Mouse (Mus musculus) forebrain, embryonic 12.5 days (tissue): ENCODE measurements around the gene Tmem206. TPM values are rescaled to one million over a fixed set of nuclear protein-coding genes. Genes with fewer than 3 reads are reported as not detected.
A peak's percentile ranks its signal among the peaks of the same experiment; 100 is the strongest.

ENCODE experiments used
- ATAC-seq: fragments of 200-750 bp; cut with Nextera tagmentation; 2 replicates; pipeline ENCODE4 v1.8.0; 2017; ENCODE audit warnings: moderate TSS enrichment; ENCODE audit not compliant: low FRiP score
- H3K27ac ChIP-seq: fragments of 300-500 bp; sonication (generic); 2 replicates; pipeline ENCODE4 v1.5.1; 2016; ENCODE audit warnings: mild to moderate bottlenecking
- H3K27me3 ChIP-seq: fragments of 300-500 bp; sonication (generic); 2 replicates; pipeline ENCODE4 v1.6.1; 2016; ENCODE audit warnings: mild to moderate bottlenecking
- H3K36me3 ChIP-seq: fragments of 300-500 bp; sonication (generic); replicated peaks from 2 replicates; pipeline ENCODE4 v1.6.1; 2016; ENCODE audit warnings: mild to moderate bottlenecking
- H3K4me1 ChIP-seq: fragments of 300-500 bp; sonication (generic); 2 replicates; pipeline ENCODE4 v1.6.1; 2016
- H3K4me2 ChIP-seq: fragments of 300-500 bp; sonication (generic); 2 replicates; pipeline ENCODE4 v1.6.1; 2016; ENCODE audit warnings: mild to moderate bottlenecking, moderate library complexity
- H3K4me3 ChIP-seq: fragments of 300-500 bp; sonication (generic); replicated peaks from 2 replicates; pipeline ENCODE4 v1.5.1; 2016; ENCODE audit warnings: mild to moderate bottlenecking
- H3K9ac ChIP-seq: fragments of 300-500 bp; sonication (generic); 2 replicates; pipeline ENCODE4 v1.6.1; 2016; ENCODE audit warnings: mild to moderate bottlenecking
- H3K9me3 ChIP-seq: fragments of 300-500 bp; sonication (generic); 2 replicates; pipeline ENCODE4 v1.6.1; 2016
- WGBS: fragments of 180-500 bp; shearing (Covaris S2); methylation state at CpG from one replicate; pipeline ENCODE4 v1.1.7; 2016; 5-methylcytosine and 5-hydroxymethylcytosine counted together
- polyA plus RNA-seq: library from polyadenylated mRNA; unstranded; fragments of >200 nt; fragmentation: Nextera tagmentation; extraction: Ambion mirVana; gene quantifications from 2 replicates; pipeline ENCODE4 v1.2.1, GENCODE M21; 2016

Tmem206 gene
- polyA plus RNA-seq = 36.8 and 39.3 TPM in 2 replicates

- 0% methylated on average over 31 of the region's 42 CpGs for WGBS
- H3K9ac ChIP-seq = peak within 1 kb of the TSS; percentile 82
- peak within 1 kb of the TSS; percentile 73 for H3K27ac ChIP-seq
- peaks cover 29% of the 10 kb centered on the region for H3K4me1 ChIP-seq
- ATAC-seq = peak; percentile 96
- H3K4me3 ChIP-seq = peak within 1 kb of the TSS; percentile 67
- peak within 1 kb of the TSS; percentile 91 for H3K4me2 ChIP-seq
- no peaks in the 10 kb centered on the region for H3K27me3 ChIP-seq
- H3K36me3 ChIP-seq = peaks cover 6% of the 10 kb centered on the region; the same call in 1 of the 2 replicates
- H3K9me3 ChIP-seq = no peaks in the 10 kb centered on the region
Measured at GRCm38 (mm10) chr1:191325726-191326232, at the start of gene Tmem206. Tmem206 (plus strand) TSS chr1:191325912.

DNA sequence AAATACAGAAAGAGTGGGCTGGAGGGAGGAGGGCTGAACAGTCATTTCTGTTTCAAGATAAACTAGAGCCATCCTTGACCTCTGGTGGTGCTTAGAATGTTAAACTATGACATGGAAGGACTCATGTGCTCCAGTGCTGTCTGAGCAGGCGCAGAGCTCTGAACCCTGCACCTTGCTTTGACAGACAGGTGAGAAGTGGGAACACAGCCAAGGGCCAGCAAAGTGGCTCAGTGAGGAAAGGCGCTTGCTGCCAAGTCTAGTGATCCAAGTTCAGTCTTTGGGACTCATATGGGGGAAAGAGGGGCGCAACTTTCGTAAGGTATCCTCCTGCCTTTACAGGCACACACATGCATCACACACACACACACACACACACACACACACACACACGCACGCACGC, 49.5 kb upstream of the Tmem206 start:
- Histone ChIP-seq H3K4me1 (no peaks in the 10 kb centered on the region), H3K27ac (no peak overlapping the region), H3K9ac (no peak overlapping the region), H3K4me3 (no peak overlapping the region), H3K36me3 (no peaks in the 10 kb centered on the region), H3K4me2 (no peak overlapping the region), H3K9me3 (no peaks in the 10 kb centered on the region), H3K27me3 (no peaks in the 10 kb centered on the region)
- WGBS = 84% methylated on average over 7 of the region's 7 CpGs
- no peak for ATAC-seq

DNA sequence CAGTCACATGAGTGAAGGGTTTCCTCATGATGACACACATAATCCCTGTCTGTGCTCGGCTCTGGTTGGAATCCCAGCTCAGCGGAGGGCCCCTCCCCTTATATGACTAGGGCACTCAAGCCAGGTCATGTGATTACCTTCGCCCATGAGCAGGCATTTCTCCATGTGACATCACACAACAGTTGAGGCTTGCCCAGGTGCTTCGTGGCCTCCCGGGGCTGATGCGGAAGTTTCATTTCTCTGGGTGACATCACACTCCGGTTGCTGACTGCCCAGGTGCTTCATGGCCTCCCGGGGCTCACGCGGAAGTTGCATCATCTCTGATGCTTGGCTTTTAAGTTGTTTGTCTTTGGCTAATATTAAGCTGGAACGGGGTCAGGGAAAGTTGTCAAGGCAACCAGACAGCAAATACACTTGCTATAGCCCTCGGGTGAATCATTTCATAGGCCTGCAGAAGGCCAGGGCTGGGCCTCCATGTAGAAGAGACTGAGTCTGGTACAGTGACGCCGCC, 48.1 kb upstream of the Tmem206 start:
- Histone ChIP-seq H3K4me3 (no peak overlapping the region), H3K4me1 (no peaks in the 10 kb centered on the region), H3K4me2 (no peak overlapping the region), H3K36me3 (no peaks in the 10 kb centered on the region), H3K9me3 (no peaks in the 10 kb centered on the region), H3K9ac (no peak overlapping the region), H3K27ac (no peak overlapping the region), H3K27me3 (no peaks in the 10 kb centered on the region)
- no peak for ATAC-seq
- 78% methylated on average over 14 of the region's 14 CpGs for WGBS

- H3K27ac ChIP-seq = no peak overlapping the region
- no peak overlapping the region for H3K4me3 ChIP-seq
- H3K9ac ChIP-seq = no peak overlapping the region
- H3K9me3 ChIP-seq = no peaks in the 10 kb centered on the region
- WGBS = 80% methylated on average over 4 of the region's 4 CpGs
- no peak for ATAC-seq
- H3K4me2 ChIP-seq = no peak overlapping the region
- H3K27me3 ChIP-seq = no peaks in the 10 kb centered on the region
- H3K4me1 ChIP-seq = no peaks in the 10 kb centered on the region
- H3K36me3 ChIP-seq = no peaks in the 10 kb centered on the region
Measured at GRCm38 (mm10) chr1:191278324-191278723, 47.4 kb upstream of the Tmem206 start.

- Histone ChIP-seq H3K4me3 (no peak overlapping the region), H3K27ac (no peak overlapping the region), H3K4me2 (no peak overlapping the region), H3K36me3 (no peaks in the 10 kb centered on the region), H3K9me3 (no peaks in the 10 kb centered on the region), H3K9ac (no peak overlapping the region), H3K27me3 (no peaks in the 10 kb centered on the region), H3K4me1 (no peaks in the 10 kb centered on the region)
- 53% methylated on average over 7 of the region's 7 CpGs for WGBS
- no peak for ATAC-seq
Measured at GRCm38 (mm10) chr1:191281171-191281570, 44.5 kb upstream of the Tmem206 start.

GRCm38 (mm10) chr1:191282319-191282718, 43.4 kb upstream of the Tmem206 start:
- no peak overlapping the region for H3K27ac ChIP-seq
- H3K27me3 ChIP-seq = no peaks in the 10 kb centered on the region
- WGBS = 92% methylated on average over 1 of the region's 1 CpGs
- no peak for ATAC-seq
- H3K36me3 ChIP-seq = no peaks in the 10 kb centered on the region
- no peak overlapping the region for H3K4me2 ChIP-seq
- no peaks in the 10 kb centered on the region for H3K9me3 ChIP-seq
- no peak overlapping the region for H3K9ac ChIP-seq
- H3K4me3 ChIP-seq = no peak overlapping the region
- no peaks in the 10 kb centered on the region for H3K4me1 ChIP-seq

DNA sequence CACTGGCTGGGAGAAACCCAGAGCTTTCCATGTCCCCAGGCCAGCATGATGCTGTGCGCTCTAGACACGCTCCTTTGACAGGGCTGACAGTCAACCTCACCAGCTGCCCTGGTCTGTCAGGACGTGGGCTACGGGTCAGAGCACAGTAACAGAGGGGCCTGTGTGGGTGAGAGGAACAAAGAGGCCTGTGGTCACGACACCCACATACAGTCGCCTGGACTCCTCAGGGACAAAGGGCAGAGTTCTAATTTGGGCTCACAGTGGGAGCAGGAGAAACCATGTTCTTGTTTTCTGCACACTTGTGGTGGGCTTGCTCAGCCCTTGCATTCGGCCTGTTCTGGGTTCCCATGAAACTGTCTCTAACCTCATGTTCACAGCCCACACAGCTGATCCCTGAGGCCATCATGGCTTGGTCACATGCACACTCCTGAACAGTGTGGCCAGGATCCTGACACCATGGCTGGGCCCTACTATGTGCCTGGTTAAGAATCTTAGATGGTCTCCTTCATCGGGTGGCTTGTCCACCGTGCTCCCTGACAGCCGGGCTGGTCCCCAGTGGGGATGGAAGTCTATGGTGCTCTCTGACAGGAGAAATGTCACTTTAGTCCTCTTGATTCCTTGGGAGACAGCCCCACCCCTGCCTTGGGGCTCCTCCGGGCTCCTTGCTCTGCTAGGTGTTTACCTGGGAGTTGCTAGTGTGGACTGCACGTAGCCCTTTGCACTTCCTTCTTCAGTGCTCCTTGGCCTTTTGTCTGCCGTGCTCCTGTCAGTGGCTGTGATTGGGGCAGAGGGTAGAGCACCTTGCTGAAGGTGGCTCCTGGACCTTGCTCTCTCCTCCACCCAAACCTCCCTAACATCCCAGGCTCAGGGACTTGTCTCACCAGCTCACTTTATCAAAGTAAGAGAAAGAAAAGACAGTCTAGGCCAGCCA, 42.3 kb upstream of the Tmem206 start:
- Histone ChIP-seq H3K27ac (no peak overlapping the region), H3K4me2 (no peak overlapping the region), H3K9ac (no peak overlapping the region), H3K4me1 (no peaks in the 10 kb centered on the region), H3K9me3 (no peaks in the 10 kb centered on the region), H3K36me3 (no peaks in the 10 kb centered on the region), H3K4me3 (no peak overlapping the region), H3K27me3 (no peaks in the 10 kb centered on the region)
- 79% methylated on average over 13 of the region's 13 CpGs for WGBS
- ATAC-seq = no peak

DNA sequence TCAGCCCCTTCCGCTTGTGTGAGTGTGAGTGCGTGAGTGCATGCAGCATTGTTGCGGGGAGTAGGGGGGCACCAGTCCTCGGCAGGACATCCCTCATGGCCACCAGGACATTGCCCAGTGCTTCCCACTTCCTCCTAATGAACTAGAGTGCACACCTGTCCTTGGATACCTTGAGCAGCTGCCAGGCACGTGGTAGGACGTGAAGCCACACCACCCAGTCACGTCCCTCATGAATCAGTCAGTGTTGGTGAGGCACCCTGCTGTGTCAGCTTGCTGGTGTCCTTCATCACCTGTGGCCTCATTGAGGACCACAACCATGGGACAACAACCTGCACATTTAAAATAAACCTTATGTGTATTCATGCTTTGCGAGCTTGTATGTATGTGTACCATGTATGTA, 41.2 kb upstream of the Tmem206 start:
- H3K27me3 ChIP-seq = no peaks in the 10 kb centered on the region
- no peak overlapping the region for H3K4me2 ChIP-seq
- 87% methylated on average over 8 of the region's 8 CpGs for WGBS
- no peaks in the 10 kb centered on the region for H3K36me3 ChIP-seq
- no peak overlapping the region for H3K4me3 ChIP-seq
- H3K9ac ChIP-seq = no peak overlapping the region
- no peaks in the 10 kb centered on the region for H3K9me3 ChIP-seq
- no peak overlapping the region for H3K27ac ChIP-seq
- H3K4me1 ChIP-seq = no peaks in the 10 kb centered on the region
- ATAC-seq = no peak

DNA sequence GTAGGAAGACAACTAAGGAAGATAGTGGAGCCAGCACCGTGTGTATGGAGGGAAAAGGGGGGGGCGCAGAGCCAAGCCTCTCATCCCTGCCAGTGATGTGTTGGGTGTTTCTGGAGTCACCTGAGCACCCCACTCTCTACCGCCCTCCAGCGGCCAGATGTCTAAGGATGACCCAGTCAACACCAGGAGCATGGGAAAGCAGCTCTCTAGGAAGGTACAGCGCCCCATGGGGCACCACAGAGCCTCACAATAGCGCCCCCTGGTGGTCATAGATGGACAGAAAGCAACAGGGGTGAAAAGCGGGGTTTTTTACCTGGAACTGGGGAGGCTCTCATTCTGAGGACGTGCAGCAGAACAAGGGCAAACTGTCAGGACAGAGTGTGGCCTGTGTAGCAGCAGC, 37.0 kb upstream of the Tmem206 start:
- no peak overlapping the region for H3K4me3 ChIP-seq
- WGBS = 29% methylated on average over 8 of the region's 8 CpGs
- H3K27ac ChIP-seq = no peak overlapping the region
- no peaks in the 10 kb centered on the region for H3K36me3 ChIP-seq
- H3K9ac ChIP-seq = no peak overlapping the region
- no peaks in the 10 kb centered on the region for H3K4me1 ChIP-seq
- H3K9me3 ChIP-seq = no peaks in the 10 kb centered on the region
- ATAC-seq = no peak
- H3K4me2 ChIP-seq = no peak overlapping the region
- no peaks in the 10 kb centered on the region for H3K27me3 ChIP-seq

GRCm38 (mm10) chr1:191292348-191292747, 33.4 kb upstream of the Tmem206 start:
- ATAC-seq = no peak
- no peaks in the 10 kb centered on the region for H3K36me3 ChIP-seq

DNA sequence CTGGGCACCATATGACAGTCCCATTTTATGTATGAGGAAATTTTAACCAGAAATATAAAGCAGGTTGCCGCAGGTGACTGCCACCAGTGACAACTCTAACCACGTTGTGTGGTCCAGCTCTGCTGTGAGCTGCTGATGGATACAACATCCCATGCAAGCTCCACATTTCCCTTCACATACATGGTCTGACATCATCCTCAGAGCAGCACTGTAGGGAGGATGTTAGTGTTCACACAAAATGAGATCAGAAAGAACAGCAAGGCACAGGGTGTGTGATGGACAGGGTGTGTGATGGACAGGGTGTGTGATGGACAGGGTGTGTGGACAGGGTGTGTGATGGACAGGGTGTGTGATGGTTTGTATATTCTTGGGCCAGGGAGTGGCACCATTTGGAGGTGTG, 32.7 kb upstream of the Tmem206 start:
- H3K4me1 ChIP-seq = no peaks in the 10 kb centered on the region

More at GRCm38 (mm10) chr1:191292348-191292747, 33.4 kb upstream of the Tmem206 start:
- no peaks in the 10 kb centered on the region for H3K4me1 ChIP-seq
- H3K9me3 ChIP-seq = no peaks in the 10 kb centered on the region
- WGBS = 81% methylated on average over 5 of the region's 5 CpGs
- no peak overlapping the region for H3K27ac ChIP-seq
- H3K9ac ChIP-seq = no peak overlapping the region
- no peaks in the 10 kb centered on the region for H3K27me3 ChIP-seq
- H3K4me3 ChIP-seq = no peak overlapping the region
- no peak overlapping the region for H3K4me2 ChIP-seq

GRCm38 (mm10) chr1:191293996-191294795, 31.5 kb upstream of the Tmem206 start:
- no peak overlapping the region for H3K27ac ChIP-seq
- ATAC-seq = no peak
- no peaks in the 10 kb centered on the region for H3K4me1 ChIP-seq
- 79% methylated on average over 7 of the region's 9 CpGs for WGBS
- no peaks in the 10 kb centered on the region for H3K27me3 ChIP-seq
- no peak overlapping the region for H3K4me2 ChIP-seq
- no peak overlapping the region for H3K4me3 ChIP-seq
- H3K9me3 ChIP-seq = no peaks in the 10 kb centered on the region
- no peaks in the 10 kb centered on the region for H3K36me3 ChIP-seq
- no peak overlapping the region for H3K9ac ChIP-seq

More for the DNA sequence above, 32.7 kb upstream of the Tmem206 start:
- H3K9ac ChIP-seq = no peak overlapping the region
- H3K4me3 ChIP-seq = no peak overlapping the region
- no peaks in the 10 kb centered on the region for H3K27me3 ChIP-seq
- no peak for ATAC-seq
- H3K27ac ChIP-seq = no peak overlapping the region
- H3K4me2 ChIP-seq = no peak overlapping the region
- 80% methylated on average over 2 of the region's 2 CpGs for WGBS
- H3K36me3 ChIP-seq = no peaks in the 10 kb centered on the region
- H3K9me3 ChIP-seq = no peaks in the 10 kb centered on the region
